Mouse (Mus musculus): ENCODE measurements around the gene Lmf1. TPM values are rescaled to one million over a fixed set of nuclear protein-coding genes. Genes with fewer than 3 reads are reported as not detected.

Lmf1 gene
- total RNA-seq, 2 experiments from 2014 or later, result 22.0 to 25.4 TPM

GRCm38 (mm10) chr17:25650726-25651125 lies 71.8 kb downstream of the Lmf1 start:
- intact Hi-C loops (cut with DNase I), result loop anchor here (2.0 kb wide), 1 partner anchor 48 kb away; no protein-coding TSS in a partner anchor
- Histone ChIP-seq H3K27ac (no peak overlapping the region), H3K4me3 (no peak overlapping the region)
- TF ChIP-seq CTCF (IDR thresholded peaks at IDR 0.05), result peak; percentile 27
- no peak for DNase-seq (ENCODE audit: extremely low spot score in 1 of 2, low spot score in 2 of 2)

GRCm38 (mm10) chr17:25652272-25652671 lies 73.4 kb downstream of the Lmf1 start:
- no peak for TF ChIP-seq CTCF (IDR thresholded peaks at IDR 0.05)
- Histone ChIP-seq H3K27ac (peak overlapping the region; percentile 50), H3K4me3 (no peak overlapping the region)
- no peak for DNase-seq (ENCODE audit: extremely low spot score in 1 of 2, low spot score in 2 of 2)
- intact Hi-C loops (cut with DNase I), result no loop called here

- no peak for TF ChIP-seq CTCF (IDR thresholded peaks at IDR 0.05)
- H3K27ac ChIP-seq, result peak overlapping the region; percentile 65
- H3K4me3 ChIP-seq, result no peak overlapping the region
- DNase-seq (ENCODE audit: extremely low spot score in 1 of 2, low spot score in 2 of 2), result no peak
- intact Hi-C loops (cut with DNase I), result no loop called here
These were observed 77.4 kb downstream of the Lmf1 start for GRCm38 (mm10) chr17:25656142-25656825.

GRCm38 (mm10) chr17:25656826-25657189 lies 77.9 kb downstream of the Lmf1 start:
- no peak for TF ChIP-seq CTCF (IDR thresholded peaks at IDR 0.05)
- peak overlapping the region; percentile 65 for H3K27ac ChIP-seq
- intact Hi-C loops (cut with DNase I), result no loop called here
- no peak for DNase-seq (ENCODE audit: extremely low spot score in 1 of 2, low spot score in 2 of 2)
- H3K4me3 ChIP-seq, result no peak overlapping the region

DNA sequence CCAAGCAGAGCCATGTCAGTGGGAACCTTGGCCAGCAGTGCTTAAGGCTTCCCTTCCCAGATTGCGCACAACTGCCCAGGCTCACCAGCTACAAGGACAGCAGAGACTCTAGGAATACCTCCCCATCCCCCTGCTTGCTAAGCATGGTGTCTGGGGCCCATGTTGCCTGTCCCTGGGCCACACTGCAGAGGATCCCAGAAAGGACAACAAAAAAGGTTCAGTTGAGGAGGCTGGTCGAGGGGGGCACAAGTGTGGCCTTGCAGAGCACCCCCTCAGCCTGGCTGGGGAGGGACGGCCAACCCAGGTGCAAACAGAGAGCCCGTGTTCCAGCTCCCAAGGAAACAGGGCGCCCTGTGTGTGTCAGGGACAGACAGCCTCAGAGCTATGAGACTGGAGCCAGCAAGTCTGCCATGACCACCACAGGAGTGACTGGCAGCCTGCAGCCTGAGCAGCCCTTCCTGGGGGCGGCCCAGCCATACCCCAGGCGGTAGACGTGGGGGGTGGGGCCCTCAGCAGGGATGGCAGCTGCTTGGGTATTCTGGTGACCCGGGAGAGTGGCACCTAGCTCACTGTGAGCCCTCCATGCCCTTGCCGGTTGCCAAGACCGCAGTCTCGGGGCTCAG lies 84.4 kb downstream of the Lmf1 start:
- DNase-seq (ENCODE audit: extremely low spot score in 1 of 2, low spot score in 2 of 2), result no peak
- Histone ChIP-seq H3K27ac (no peak overlapping the region), H3K4me3 (no peak overlapping the region)
- no peak for TF ChIP-seq CTCF (IDR thresholded peaks at IDR 0.05)
- intact Hi-C loops (cut with DNase I), result no loop called here

DNA sequence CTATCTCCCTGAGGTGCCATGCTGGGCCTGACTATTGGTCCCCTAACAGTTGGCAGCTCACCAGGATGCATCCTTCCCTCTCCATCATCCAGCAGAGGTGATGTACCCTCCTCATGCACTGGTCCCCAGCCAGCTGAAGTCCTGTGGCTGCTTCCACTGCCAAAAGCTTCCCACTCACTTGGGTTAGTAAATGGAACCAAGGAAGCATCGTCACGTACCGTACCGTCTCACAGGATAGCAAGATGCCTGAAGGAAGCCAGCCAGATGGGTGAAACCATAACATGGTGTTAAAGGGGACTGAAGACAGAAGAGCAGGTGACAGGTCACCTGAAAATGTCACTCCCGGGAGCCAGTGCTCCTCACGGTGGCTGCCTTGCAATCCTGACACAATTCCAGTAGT lies 86.6 kb downstream of the Lmf1 start:
- DNase-seq (ENCODE audit: extremely low spot score in 1 of 2, low spot score in 2 of 2), result no peak
- Histone ChIP-seq H3K4me3 (no peak overlapping the region), H3K27ac (no peak overlapping the region; the same call in 1 of the 2 replicates)
- intact Hi-C loops (cut with DNase I), result no loop called here
- no peak for TF ChIP-seq CTCF (IDR thresholded peaks at IDR 0.05)

DNA sequence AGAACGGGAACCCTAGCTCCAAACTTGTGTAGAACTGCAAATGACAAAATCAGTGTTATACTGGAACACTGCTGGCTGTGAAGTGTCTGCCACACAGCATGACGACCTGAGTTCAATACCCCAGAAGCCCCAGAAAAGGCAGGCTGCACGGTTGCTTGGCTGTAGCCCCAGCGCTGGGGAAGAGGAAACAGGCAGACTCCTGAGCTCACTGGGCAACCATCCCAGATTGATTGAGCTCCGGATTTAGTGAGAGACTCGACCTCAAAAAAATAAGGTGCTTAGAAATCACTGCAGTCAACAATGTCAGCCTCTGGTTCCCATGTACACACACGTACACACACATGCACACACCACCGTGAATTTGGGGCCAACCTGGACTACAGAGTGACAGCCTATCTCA lies 87.0 kb downstream of the Lmf1 start:
- no peak overlapping the region for H3K4me3 ChIP-seq
- TF ChIP-seq CTCF (IDR thresholded peaks at IDR 0.05), result no peak
- no peak for DNase-seq (ENCODE audit: extremely low spot score in 1 of 2, low spot score in 2 of 2)
- intact Hi-C loops (cut with DNase I), result no loop called here
- H3K27ac ChIP-seq, result no peak overlapping the region; the same call in 1 of the 2 replicates

- no peak overlapping the region for H3K4me3 ChIP-seq
- no peak for DNase-seq (ENCODE audit: extremely low spot score in 1 of 2, low spot score in 2 of 2)
- intact Hi-C loops (cut with DNase I), result no loop called here
- no peak for TF ChIP-seq CTCF (IDR thresholded peaks at IDR 0.05)
- H3K27ac ChIP-seq, result no peak overlapping the region
These were observed 89.7 kb downstream of the Lmf1 start for GRCm38 (mm10) chr17:25668481-25669055.

- Histone ChIP-seq H3K27ac (no peak overlapping the region), H3K4me3 (no peak overlapping the region)
- no peak for TF ChIP-seq CTCF (IDR thresholded peaks at IDR 0.05)
- intact Hi-C loops (cut with DNase I), result no loop called here
- no peak for DNase-seq (ENCODE audit: extremely low spot score in 1 of 2, low spot score in 2 of 2)
These were observed 94.1 kb downstream of the Lmf1 start for GRCm38 (mm10) chr17:25672982-25673381.

DNA sequence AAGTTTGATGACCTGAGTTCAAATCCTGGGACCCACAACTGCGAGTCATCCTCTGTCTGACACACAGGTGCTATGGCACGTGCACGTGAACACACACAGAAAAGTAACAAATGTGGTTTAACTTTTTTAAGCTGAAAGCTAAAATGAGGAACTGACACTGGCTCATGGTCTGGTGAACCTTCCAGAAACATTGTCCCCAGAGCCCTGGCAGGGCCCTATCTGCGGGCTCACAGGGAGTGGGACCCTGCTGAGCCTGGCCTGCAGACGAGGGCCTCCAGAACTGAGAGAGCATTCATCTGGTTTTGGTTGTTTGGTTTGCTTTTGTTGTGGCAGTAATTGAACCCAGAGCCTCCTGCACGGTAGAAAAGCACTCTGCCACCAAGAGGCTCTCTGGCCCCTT lies 99.1 kb downstream of the Lmf1 start:
- H3K27ac ChIP-seq, result no peak overlapping the region

DNA sequence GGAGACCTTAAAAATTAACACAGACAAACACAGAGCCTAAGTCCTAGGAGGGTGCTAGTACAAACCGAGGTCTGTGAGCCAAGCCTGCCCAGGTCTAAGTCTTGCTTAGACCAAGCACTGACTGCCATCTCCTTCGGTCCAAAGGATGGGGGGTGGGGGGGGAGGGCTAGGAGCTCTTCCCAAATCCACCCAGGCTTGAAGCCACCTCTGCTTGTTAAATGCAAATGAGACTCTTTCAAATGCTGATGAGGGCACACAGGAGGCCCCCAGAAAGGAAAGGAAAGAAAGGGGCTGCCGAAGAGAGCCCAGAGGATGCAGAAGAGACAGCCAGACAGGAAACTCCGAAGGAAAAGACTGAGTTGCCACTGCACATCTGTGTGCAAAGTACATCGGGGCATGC lies 100.9 kb downstream of the Lmf1 start:
- no peak overlapping the region for H3K27ac ChIP-seq
- intact Hi-C loops (cut with DNase I), result loop anchor here (10.0 kb wide), 1 partner anchor 365 kb away; the partner anchor contains the start of gene Prss29
- TF ChIP-seq CTCF (IDR thresholded peaks at IDR 0.05), result no peak
- DNase-seq (ENCODE audit: extremely low spot score in 1 of 2, low spot score in 2 of 2), result no peak
- H3K4me3 ChIP-seq, result no peak overlapping the region

More for the DNA sequence above, 99.1 kb downstream of the Lmf1 start:
- DNase-seq (ENCODE audit: extremely low spot score in 1 of 2, low spot score in 2 of 2), result no peak
- no peak overlapping the region for H3K4me3 ChIP-seq
- TF ChIP-seq CTCF (IDR thresholded peaks at IDR 0.05), result no peak
- intact Hi-C loops (cut with DNase I), result no loop called here

- H3K27ac ChIP-seq, result 0 out of 2 replicates have a peak overlapping the region, but pooled peaks have one; percentile 11
- intact Hi-C loops (cut with DNase I), result loop anchor here (10.0 kb wide), 1 partner anchor 367 kb away; the partner anchor contains the start of gene Prss29
- no peak overlapping the region for H3K4me3 ChIP-seq
- TF ChIP-seq CTCF (IDR thresholded peaks at IDR 0.05), result no peak
- DNase-seq (ENCODE audit: extremely low spot score in 1 of 2, low spot score in 2 of 2), result no peak
These were observed 102.8 kb downstream of the Lmf1 start for GRCm38 (mm10) chr17:25681636-25682035.

All from left cerebral cortex, adult 2 months (tissue).